Mouse (Mus musculus) liver, embryonic 14.5 days (tissue): ENCODE results near the gene Olfr1264. TPM values are rescaled to one million over a fixed set of nuclear protein-coding genes. Genes with fewer than 3 reads are reported as not detected.

Experiments
- ATAC-seq: fragments of 200-750 bp; cut with Nextera tagmentation; 2 replicates; pipeline ENCODE4 v1.8.0; 2017; ENCODE audit warnings: moderate number of reproducible peaks, mild to moderate bottlenecking, moderate library complexity; ENCODE audit not compliant: insufficient read depth
- DNase-seq, 3 experiments: peaks; one replicate each; pipeline ENCODE4 v3.0.0-alpha.2; 2012 to 2013; ENCODE audit warnings: low read depth in 3 of 3, low spot score in 3 of 3
- H3K27ac ChIP-seq: fragments of 300-500 bp; sonication (generic); 2 replicates; pipeline ENCODE4 v1.5.1; 2014; ENCODE audit warnings: moderate library complexity, mild to moderate bottlenecking, control low read depth, inconsistent platforms
- H3K27me3 ChIP-seq: fragments of 300-500 bp; sonication (generic); 2 replicates; pipeline ENCODE4 v1.6.1; 2014; ENCODE audit warnings: mild to moderate bottlenecking, low read length, moderate library complexity; ENCODE audit not compliant: control insufficient read depth, insufficient read depth
- H3K36me3 ChIP-seq: fragments of 300-500 bp; sonication (generic); replicated peaks from 2 replicates; pipeline ENCODE4 v1.6.1; 2014; ENCODE audit warnings: low read depth; ENCODE audit not compliant: control insufficient read depth, insufficient read depth
- H3K4me1 ChIP-seq, 2 experiments: fragments of 200-500 bp in 1 of 2; fragments of 300-500 bp in 1 of 2; sonication (generic) in 1 of 2; replicated peaks; 2 replicates each; pipeline ENCODE4 v1.6.1; 2012 to 2014; ENCODE audit warnings: antibody characterized with exemption in 1 of 2, inconsistent platforms in 1 of 2, low read length in 1 of 2; ENCODE audit not compliant: control insufficient read depth in 2 of 2, insufficient read depth in 2 of 2
- H3K4me2 ChIP-seq: fragments of 300-500 bp; sonication (generic); 2 replicates; pipeline ENCODE4 v1.6.1; 2014; ENCODE audit warnings: low read depth, mild to moderate bottlenecking, control low read depth, moderate library complexity
- H3K4me3 ChIP-seq, 2 experiments: fragments of 200-500 bp in 1 of 2; fragments of 300-500 bp in 1 of 2; sonication (generic) in 1 of 2; 2 replicates each; pipeline ENCODE4 v1.5.1; 2012 to 2014; ENCODE audit warnings: low read depth in 2 of 2, low read length in 2 of 2, mild to moderate bottlenecking in 2 of 2, control low read depth in 1 of 2, inconsistent platforms in 1 of 2, moderate library complexity in 1 of 2; ENCODE audit not compliant: insufficient read depth in 1 of 2
- H3K9ac ChIP-seq: fragments of 300-500 bp; sonication (generic); replicated peaks from 2 replicates; pipeline ENCODE4 v1.6.1; 2014; ENCODE audit warnings: mild to moderate bottlenecking, control low read depth, moderate library complexity
- H3K9me3 ChIP-seq: fragments of 300-500 bp; sonication (generic); 2 replicates; pipeline ENCODE4 v1.6.1; 2016; ENCODE audit warnings: low read length, mixed read lengths; ENCODE audit not compliant: control insufficient read depth
- CTCF ChIP-seq: IDR thresholded peaks from 2 replicates; pipeline ENCODE4 v1.5.1; 2016; ENCODE audit warnings: antibody characterized with exemption, low read depth, control low read depth
- EP300 ChIP-seq: IDR thresholded peaks from 2 replicates; pipeline ENCODE4 v1.6.1; 2016; ENCODE audit warnings: antibody characterized with exemption, low read depth
- WGBS: fragments of 180-500 bp; shearing (Covaris S2); extraction: QIAGEN DNeasy Blood & Tissue Kit; methylation state at CpG from one replicate; pipeline ENCODE4 v1.1.7; 2014; ENCODE audit not compliant: insufficient replicate concordance; 5-methylcytosine and 5-hydroxymethylcytosine counted together
- polyA plus RNA-seq, 2 experiments: library from polyadenylated mRNA; depleted of rRNA in 1 of 2; stranded (reverse) in 1 of 2; unstranded in 1 of 2; fragments of >200 nt; fragmentation: Nextera tagmentation in 1 of 2; extraction: Ambion mirVana in 1 of 2; gene quantifications; 2 replicates each; pipeline versions ENCODE4 v1.2.1 to v1.2.3; 2012 to 2014

Gene Olfr1264
- polyA plus RNA-seq, 2 experiments = not detected

DNA sequence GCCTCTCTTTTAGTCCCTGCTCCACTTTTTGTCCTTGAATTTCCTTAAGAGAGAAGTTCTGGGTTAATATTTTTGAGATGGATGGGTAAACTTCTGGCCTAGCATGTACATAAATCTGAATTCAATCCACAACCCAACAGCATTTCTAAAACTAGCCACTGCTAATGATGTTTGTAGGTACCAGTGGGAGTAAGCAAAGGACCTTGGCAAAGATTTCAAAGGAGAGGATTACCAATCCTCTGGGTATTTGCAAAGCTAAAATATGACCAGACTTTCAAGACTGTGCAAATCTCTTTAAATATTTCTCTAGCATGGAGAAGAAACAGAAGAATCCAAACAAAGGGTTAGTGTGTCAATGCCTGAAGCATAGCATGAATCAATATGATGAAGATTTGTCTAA is 25.5 kb downstream of the Olfr1264 start, which contains the start of gene Olfr1262:
Gene Olfr1262 (plus strand): TSS at position 301 of the 400 bp plus-strand sequence.
- TF ChIP-seq CTCF = no peak
- TF ChIP-seq EP300 = no peak
- no peak within 1 kb of the TSS for H3K4me3 ChIP-seq
- no peaks in the 10 kb centered on the region for H3K36me3 ChIP-seq
- no peak for ATAC-seq
- no peaks in the 10 kb centered on the region for H3K27me3 ChIP-seq
- H3K9ac ChIP-seq = no peak within 1 kb of the TSS
- no peak within 1 kb of the TSS for H3K27ac ChIP-seq
- no peak within 1 kb of the TSS for H3K4me2 ChIP-seq
- DNase-seq = no peak
- no peaks in the 10 kb centered on the region for H3K4me1 ChIP-seq
- no peaks in the 10 kb centered on the region for H3K9me3 ChIP-seq

DNA sequence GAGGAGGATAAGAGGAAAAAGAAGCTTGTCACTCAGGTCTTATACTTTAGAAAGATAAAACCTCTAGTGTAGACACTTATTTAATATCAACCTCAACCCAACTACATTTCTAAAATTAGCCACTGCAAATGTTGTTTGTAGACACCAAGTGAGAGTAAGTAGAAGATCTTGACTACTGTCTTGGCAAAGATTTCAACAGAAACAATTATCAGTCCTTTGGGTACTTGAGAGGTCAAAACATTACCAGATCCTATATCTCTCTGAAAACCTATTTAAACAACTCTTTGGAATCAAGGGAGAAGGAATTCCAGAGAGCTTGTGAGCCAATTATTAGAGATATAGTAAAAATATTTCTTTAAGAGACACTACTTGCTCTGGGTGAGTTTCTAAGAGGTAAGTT is 34.5 kb downstream of the Olfr1264 start, which contains the start of gene Olfr1261:
Gene Olfr1261 (plus strand): TSS at position 301 of the 400 bp plus-strand sequence.
- DNase-seq = no peak
- H3K4me1 ChIP-seq = no peaks in the 10 kb centered on the region
- no peaks in the 10 kb centered on the region for H3K27me3 ChIP-seq
- no peak for ATAC-seq
- no peaks in the 10 kb centered on the region for H3K36me3 ChIP-seq
- TF ChIP-seq CTCF (no peak), EP300 (no peak)
- no peak within 1 kb of the TSS for H3K27ac ChIP-seq
- no peak within 1 kb of the TSS for H3K4me2 ChIP-seq
- H3K9me3 ChIP-seq = no peaks in the 10 kb centered on the region
- H3K9ac ChIP-seq = no peak within 1 kb of the TSS
- H3K4me3 ChIP-seq = no peak within 1 kb of the TSS

DNA sequence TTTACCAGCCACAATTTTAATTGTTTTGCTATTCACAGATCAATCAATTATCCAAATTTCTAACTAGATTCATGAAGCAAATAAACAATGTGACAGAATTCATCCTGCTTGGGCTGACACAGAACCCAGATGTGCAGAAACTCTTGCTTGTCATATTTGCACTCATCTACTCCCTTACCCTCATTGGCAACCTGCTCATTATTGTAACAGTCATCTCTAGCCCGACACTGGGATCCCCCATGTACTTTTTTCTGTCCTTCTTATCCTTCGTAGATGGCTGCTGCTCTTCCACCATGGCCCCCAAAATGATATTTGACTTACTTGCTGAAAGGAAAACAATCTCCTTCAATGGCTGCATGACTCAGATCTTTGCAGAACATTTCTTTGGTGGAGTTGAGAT is 47.7 kb downstream of the Olfr1264 start:
- no peaks in the 10 kb centered on the region for H3K9me3 ChIP-seq
- H3K36me3 ChIP-seq = no peaks in the 10 kb centered on the region
- H3K4me3 ChIP-seq = no peak overlapping the region
- no peaks in the 10 kb centered on the region for H3K4me1 ChIP-seq
- no peak for ATAC-seq
- H3K4me2 ChIP-seq = no peak overlapping the region
- TF ChIP-seq EP300 (no peak), CTCF (no peak)
- no peak overlapping the region for H3K9ac ChIP-seq
- no peak for DNase-seq
- no peaks in the 10 kb centered on the region for H3K27me3 ChIP-seq
- H3K27ac ChIP-seq = no peak overlapping the region
- WGBS = 47% methylated on average over 2 of the region's 2 CpGs

DNA sequence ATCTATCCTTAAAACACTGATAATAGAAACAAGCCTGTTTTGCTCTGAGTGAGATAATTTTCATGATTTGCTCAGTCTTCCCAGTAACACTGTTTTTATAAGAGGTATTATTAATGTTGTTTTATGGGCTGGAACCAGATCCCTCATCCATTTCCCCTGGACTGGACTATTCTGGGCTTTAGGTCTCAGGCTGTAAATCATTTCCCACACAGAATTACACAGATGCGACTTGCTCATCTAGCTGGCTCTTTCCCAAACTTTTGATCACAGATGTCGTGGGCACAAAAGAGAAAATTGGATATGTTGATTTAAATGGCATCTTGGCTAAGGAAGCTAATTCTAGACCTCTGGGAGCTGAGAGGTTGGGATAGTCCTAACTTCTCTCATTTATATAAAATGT is 51.2 kb downstream of the Olfr1264 start, which contains the start of gene Olfr1260:
Gene Olfr1260 (plus strand): TSS at position 157 of the 400 bp plus-strand sequence.
- no peak for ATAC-seq

More for the DNA sequence above, 51.2 kb downstream of the Olfr1264 start, which contains the start of gene Olfr1260:
- H3K27me3 ChIP-seq = no peaks in the 10 kb centered on the region
- 45% methylated on average over 2 of the region's 2 CpGs for WGBS
- no peak within 1 kb of the TSS for H3K4me3 ChIP-seq
- H3K4me1 ChIP-seq = no peaks in the 10 kb centered on the region
- no peak within 1 kb of the TSS for H3K4me2 ChIP-seq
- no peak within 1 kb of the TSS for H3K9ac ChIP-seq
- no peaks in the 10 kb centered on the region for H3K9me3 ChIP-seq
- no peak for DNase-seq
- no peak within 1 kb of the TSS for H3K27ac ChIP-seq
- TF ChIP-seq CTCF (no peak), EP300 (no peak)
- H3K36me3 ChIP-seq = no peaks in the 10 kb centered on the region

Other genes with a start within 250 kb of the Olfr1264 start
- gene Olfr1254, start 232.0 kb downstream of the Olfr1264 start, polyA plus RNA-seq (2012; rRNA removed) = not detected in 2 replicates
- not detected in 2 replicates for gene Olfr1254, start 232.0 kb downstream of the Olfr1264 start, polyA plus RNA-seq (2014; fragmentation: Nextera tagmentation; extraction: Ambion mirVana)
- gene Olfr1255, start 213.5 kb downstream of the Olfr1264 start, polyA plus RNA-seq (2012; rRNA removed) = not detected in 2 replicates
- gene Olfr1255, start 213.5 kb downstream of the Olfr1264 start, polyA plus RNA-seq (2014; fragmentation: Nextera tagmentation; extraction: Ambion mirVana) = not detected in 2 replicates
- gene Olfr1256, start 184.0 kb downstream of the Olfr1264 start, polyA plus RNA-seq (2012; rRNA removed) = not detected in 2 replicates
- gene Olfr1256, start 184.0 kb downstream of the Olfr1264 start, polyA plus RNA-seq (2014; fragmentation: Nextera tagmentation; extraction: Ambion mirVana) = not detected in 2 replicates
- not detected in 2 replicates for gene Olfr48, start 177.4 kb downstream of the Olfr1264 start, polyA plus RNA-seq (2012; rRNA removed)
- gene Olfr48, start 177.4 kb downstream of the Olfr1264 start, polyA plus RNA-seq (2014; fragmentation: Nextera tagmentation; extraction: Ambion mirVana) = not detected in 2 replicates
- not detected in 2 replicates for gene Olfr1257, start 147.1 kb downstream of the Olfr1264 start, polyA plus RNA-seq (2012; rRNA removed)
- gene Olfr1257, start 147.1 kb downstream of the Olfr1264 start, polyA plus RNA-seq (2014; fragmentation: Nextera tagmentation; extraction: Ambion mirVana) = not detected in 2 replicates
- gene Olfr1258, start 98.3 kb downstream of the Olfr1264 start, polyA plus RNA-seq (2012; rRNA removed) = not detected in 2 replicates
- not detected in 2 replicates for gene Olfr1258, start 98.3 kb downstream of the Olfr1264 start, polyA plus RNA-seq (2014; fragmentation: Nextera tagmentation; extraction: Ambion mirVana)
- gene Olfr1259, start 76.9 kb downstream of the Olfr1264 start, polyA plus RNA-seq (2012; rRNA removed) = not detected in 2 replicates
- not detected in 2 replicates for gene Olfr1259, start 76.9 kb downstream of the Olfr1264 start, polyA plus RNA-seq (2014; fragmentation: Nextera tagmentation; extraction: Ambion mirVana)
- gene Olfr1260, start 51.2 kb downstream of the Olfr1264 start, polyA plus RNA-seq (2012; rRNA removed) = not detected in 2 replicates
- not detected in 2 replicates for gene Olfr1260, start 51.2 kb downstream of the Olfr1264 start, polyA plus RNA-seq (2014; fragmentation: Nextera tagmentation; extraction: Ambion mirVana)
- gene Olfr1261, start 34.4 kb downstream of the Olfr1264 start, polyA plus RNA-seq (2012; rRNA removed) = not detected in 2 replicates
- gene Olfr1261, start 34.4 kb downstream of the Olfr1264 start, polyA plus RNA-seq (2014; fragmentation: Nextera tagmentation; extraction: Ambion mirVana) = not detected in 2 replicates
- gene Olfr1262, start 25.4 kb downstream of the Olfr1264 start, polyA plus RNA-seq (2012; rRNA removed) = not detected in 2 replicates
- not detected in 2 replicates for gene Olfr1262, start 25.4 kb downstream of the Olfr1264 start, polyA plus RNA-seq (2014; fragmentation: Nextera tagmentation; extraction: Ambion mirVana)
- not detected in 2 replicates for gene Olfr1263, start 13.4 kb downstream of the Olfr1264 start, polyA plus RNA-seq (2012; rRNA removed)
- not detected in 2 replicates for gene Olfr1263, start 13.4 kb downstream of the Olfr1264 start, polyA plus RNA-seq (2014; fragmentation: Nextera tagmentation; extraction: Ambion mirVana)
- gene Olfr1265, start 9.8 kb upstream of the Olfr1264 start, polyA plus RNA-seq (2012; rRNA removed) = not detected in 2 replicates
- not detected in 2 replicates for gene Olfr1265, start 9.8 kb upstream of the Olfr1264 start, polyA plus RNA-seq (2014; fragmentation: Nextera tagmentation; extraction: Ambion mirVana)
- gene Olfr140, start 38.0 kb upstream of the Olfr1264 start, polyA plus RNA-seq (2012; rRNA removed) = not detected in 2 replicates
- not detected in 2 replicates for gene Olfr140, start 38.0 kb upstream of the Olfr1264 start, polyA plus RNA-seq (2014; fragmentation: Nextera tagmentation; extraction: Ambion mirVana)
- gene Olfr1269, start 95.8 kb upstream of the Olfr1264 start, polyA plus RNA-seq (2012; rRNA removed) = not detected in 2 replicates
- gene Olfr1269, start 95.8 kb upstream of the Olfr1264 start, polyA plus RNA-seq (2014; fragmentation: Nextera tagmentation; extraction: Ambion mirVana) = not detected in 2 replicates
- gene Olfr32, start 116.7 kb upstream of the Olfr1264 start, polyA plus RNA-seq (2012; rRNA removed) = not detected in 2 replicates
- gene Olfr32, start 116.7 kb upstream of the Olfr1264 start, polyA plus RNA-seq (2014; fragmentation: Nextera tagmentation; extraction: Ambion mirVana) = not detected in 2 replicates
- not detected in 2 replicates for gene Olfr1270, start 127.5 kb upstream of the Olfr1264 start, polyA plus RNA-seq (2012; rRNA removed)
- not detected in 2 replicates for gene Olfr1270, start 127.5 kb upstream of the Olfr1264 start, polyA plus RNA-seq (2014; fragmentation: Nextera tagmentation; extraction: Ambion mirVana)
- gene Olfr1506, start 198.9 kb upstream of the Olfr1264 start, polyA plus RNA-seq (2012; rRNA removed) = not detected in 2 replicates
- not detected in 2 replicates for gene Olfr1506, start 198.9 kb upstream of the Olfr1264 start, polyA plus RNA-seq (2014; fragmentation: Nextera tagmentation; extraction: Ambion mirVana)
- not detected in 2 replicates for gene Olfr142, start 232.0 kb upstream of the Olfr1264 start, polyA plus RNA-seq (2012; rRNA removed)
- not detected in 2 replicates for gene Olfr142, start 232.0 kb upstream of the Olfr1264 start, polyA plus RNA-seq (2014; fragmentation: Nextera tagmentation; extraction: Ambion mirVana)
- not detected in 2 replicates for gene Olfr1271, start 245.5 kb upstream of the Olfr1264 start, polyA plus RNA-seq (2012; rRNA removed)
- gene Olfr1271, start 245.5 kb upstream of the Olfr1264 start, polyA plus RNA-seq (2014; fragmentation: Nextera tagmentation; extraction: Ambion mirVana) = not detected in 2 replicates